Mouse (Mus musculus) forebrain, embryonic 15.5 days (tissue): ENCODE data around the gene Timd2. TPM values are rescaled to one million over a fixed set of nuclear protein-coding genes. Genes with fewer than 3 reads are reported as not detected.
A peak's percentile ranks its signal among the peaks of the same experiment; 100 is the strongest.
"Not testable (repeated sequence)": the region's sequence is repeated elsewhere in the genome, so short reads cannot be mapped to it uniquely, and the experiment has no call there.

Experiments
- ATAC-seq: fragments of 200-750 bp; cut with Nextera tagmentation; replicated peaks from 2 replicates; pipeline ENCODE4 v1.8.0; 2017; ENCODE audit warnings: mild to moderate bottlenecking, moderate TSS enrichment, moderate library complexity
- H3K27ac ChIP-seq: fragments of 300-500 bp; sonication (generic); replicated peaks from 2 replicates; pipeline ENCODE4 v1.5.1; 2015; ENCODE audit warnings: mild to moderate bottlenecking, inconsistent platforms
- H3K27me3 ChIP-seq: fragments of 300-500 bp; sonication (generic); 2 replicates; pipeline ENCODE4 v1.6.1; 2015; ENCODE audit warnings: inconsistent platforms
- H3K36me3 ChIP-seq: fragments of 300-500 bp; sonication (generic); 2 replicates; pipeline ENCODE4 v1.6.1; 2015; ENCODE audit warnings: mild to moderate bottlenecking, inconsistent platforms
- H3K4me1 ChIP-seq: fragments of 300-500 bp; sonication (generic); 2 replicates; pipeline ENCODE4 v1.6.1; 2015; ENCODE audit warnings: inconsistent platforms
- H3K4me2 ChIP-seq: fragments of 300-500 bp; sonication (generic); replicated peaks from 2 replicates; pipeline ENCODE4 v1.6.1; 2015; ENCODE audit warnings: mild to moderate bottlenecking, inconsistent platforms
- H3K4me3 ChIP-seq: fragments of 300-500 bp; sonication (generic); 2 replicates; pipeline ENCODE4 v1.5.1; 2015; ENCODE audit warnings: mild to moderate bottlenecking, inconsistent platforms
- H3K9ac ChIP-seq: fragments of 300-500 bp; sonication (generic); replicated peaks from 2 replicates; pipeline ENCODE4 v1.6.1; 2015; ENCODE audit warnings: mild to moderate bottlenecking, inconsistent platforms
- H3K9me3 ChIP-seq: fragments of 300-500 bp; sonication (generic); 2 replicates; pipeline ENCODE4 v1.6.1; 2016; ENCODE audit warnings: inconsistent platforms
- WGBS: fragments of 180-500 bp; shearing (Covaris S2); methylation state at CpG from one replicate; pipeline ENCODE4 v1.1.7; 2015; ENCODE audit warnings: mixed read lengths; 5-methylcytosine and 5-hydroxymethylcytosine counted together
- polyA plus RNA-seq: library from polyadenylated mRNA; unstranded; fragments of >200 nt; fragmentation: Nextera tagmentation; extraction: Ambion mirVana; gene quantifications from 2 replicates; pipeline ENCODE4 v1.2.1, GENCODE M21; 2015

The Timd2 gene
- polyA plus RNA-seq, 1 experiment from 2014 or later = not detected

DNA sequence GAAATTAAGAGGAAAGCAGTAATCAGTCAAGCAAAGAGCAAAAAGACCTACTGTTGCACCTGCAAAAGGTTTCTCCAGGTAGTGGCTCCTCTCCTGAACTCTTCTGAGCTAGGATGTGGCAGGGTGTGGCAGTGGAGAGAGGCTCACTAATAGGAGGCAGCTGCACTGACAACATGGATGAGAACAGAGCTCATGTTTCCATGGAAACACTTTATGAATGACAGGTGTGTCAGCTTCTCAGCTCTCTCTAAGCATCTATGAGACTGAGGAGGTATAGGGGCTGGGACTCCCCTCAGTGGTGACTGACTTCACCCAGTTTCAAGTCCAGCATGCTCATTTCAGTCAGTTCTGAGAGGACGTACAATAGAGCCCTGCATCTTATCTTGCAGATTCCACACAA is 62.0 kb downstream of the Timd2 start:
- Histone ChIP-seq H3K36me3 (no peaks in the 10 kb centered on the region), H3K4me1 (no peaks in the 10 kb centered on the region), H3K9me3 (no peaks in the 10 kb centered on the region), H3K27me3 (no peaks in the 10 kb centered on the region), H3K4me3 (no peak overlapping the region), H3K27ac (no peak overlapping the region), H3K4me2 (no peak overlapping the region), H3K9ac (no peak overlapping the region)
- 0 out of 2 replicates have a peak, but pooled peaks have one; percentile 35 for ATAC-seq
- WGBS = 83% methylated on average over 1 of the region's 1 CpGs

DNA sequence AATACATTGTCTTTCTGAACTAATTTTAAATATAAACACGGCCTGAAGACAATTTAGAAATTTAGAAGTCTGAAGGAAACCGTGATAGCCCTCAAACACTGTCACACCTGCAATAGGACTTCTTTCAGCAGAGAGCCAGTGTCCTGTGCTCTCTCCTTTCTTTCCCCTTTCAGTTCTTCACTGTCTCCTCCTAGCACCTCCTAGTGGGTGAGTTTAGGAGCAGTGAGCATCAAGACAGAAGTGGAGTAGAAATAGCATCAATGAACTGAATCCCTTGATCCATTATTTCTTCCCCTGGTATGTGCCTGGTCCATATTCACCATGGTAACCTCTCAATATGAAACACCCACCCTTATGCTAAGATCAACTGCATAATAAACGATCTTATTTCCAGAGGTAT is 70.3 kb downstream of the Timd2 start:
- Histone ChIP-seq H3K36me3 (no peaks in the 10 kb centered on the region), H3K4me2 (no peak overlapping the region), H3K9me3 (no peaks in the 10 kb centered on the region), H3K4me3 (no peak overlapping the region), H3K9ac (no peak overlapping the region), H3K27me3 (no peaks in the 10 kb centered on the region), H3K4me1 (no peaks in the 10 kb centered on the region), H3K27ac (no peak overlapping the region)
- WGBS = 86% methylated on average over 3 of the region's 3 CpGs
- ATAC-seq = no peak

GRCm38 (mm10) chr11:46635516-46635915 is 71.3 kb downstream of the Timd2 start:
- not testable (repeated sequence) for H3K36me3 ChIP-seq, H3K4me3 ChIP-seq, H3K4me1 ChIP-seq, H3K9me3 ChIP-seq, ATAC-seq, H3K4me2 ChIP-seq, H3K27me3 ChIP-seq, H3K9ac ChIP-seq, H3K27ac ChIP-seq
- WGBS = 91% methylated on average over 4 of the region's 4 CpGs

DNA sequence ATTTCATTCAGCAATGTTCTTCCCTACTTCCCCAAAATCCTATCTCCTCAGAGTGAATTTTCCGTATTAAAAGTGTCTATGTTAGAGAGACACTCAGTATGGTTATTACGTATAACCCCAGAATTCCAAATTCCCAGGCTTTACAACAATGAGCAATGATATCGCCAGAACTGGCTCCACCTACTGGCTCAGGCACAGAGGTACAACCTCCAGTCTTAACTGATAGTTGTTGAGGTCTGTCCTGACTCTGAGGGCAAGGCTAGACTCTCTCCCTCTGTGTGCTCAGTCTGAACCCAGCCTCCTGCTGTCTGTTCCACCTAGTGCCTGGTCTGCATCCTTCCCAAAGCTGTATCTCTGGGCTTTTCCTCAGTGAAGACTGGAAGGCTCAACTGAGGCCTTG is 75.2 kb downstream of the Timd2 start:
- H3K36me3 ChIP-seq = no peaks in the 10 kb centered on the region
- ATAC-seq = peak; percentile 58; the same call in 1 of the 2 replicates
- no peaks in the 10 kb centered on the region for H3K4me1 ChIP-seq
- no peak overlapping the region for H3K9ac ChIP-seq
- no peak overlapping the region for H3K4me2 ChIP-seq
- no peaks in the 10 kb centered on the region for H3K27me3 ChIP-seq
- no peaks in the 10 kb centered on the region for H3K9me3 ChIP-seq
- WGBS = 31% methylated on average over 3 of the region's 3 CpGs
- no peak overlapping the region for H3K27ac ChIP-seq
- no peak overlapping the region for H3K4me3 ChIP-seq

DNA sequence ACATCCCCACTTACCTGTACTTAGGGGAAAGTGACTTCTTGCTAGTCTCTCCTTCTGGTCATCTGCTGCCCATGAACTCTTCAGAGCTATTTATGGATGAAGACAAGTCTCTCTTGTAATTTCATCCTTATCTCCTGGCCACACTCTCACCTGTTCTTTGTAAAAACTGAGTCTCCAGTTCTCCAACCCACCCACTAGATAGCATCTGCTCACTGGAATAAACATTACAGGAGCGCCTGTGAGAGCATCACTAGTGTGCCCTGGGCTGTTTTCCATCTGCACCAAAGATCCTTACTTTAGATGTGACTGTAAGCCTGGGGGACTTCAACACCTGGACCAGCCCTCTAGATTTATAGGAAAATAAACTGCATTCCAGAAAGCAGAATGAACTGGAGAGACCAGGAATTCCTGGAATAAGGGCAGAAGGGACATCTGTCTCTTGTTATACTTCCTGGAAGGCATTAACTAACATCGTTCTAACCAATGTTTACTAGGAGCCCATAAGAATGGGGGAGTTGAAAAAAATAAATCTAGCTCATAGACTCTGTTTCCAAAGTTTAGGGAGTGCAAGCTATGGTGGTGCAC is 77.6 kb downstream of the Timd2 start, which contains the start of gene Dppa1:
Gene Dppa1, minus strand, starts transcription at position 51 of the 585 bp plus-strand sequence.
- Histone ChIP-seq H3K9ac (no peak within 1 kb of the TSS), H3K4me3 (no peak within 1 kb of the TSS), H3K9me3 (no peaks in the 10 kb centered on the region), H3K4me1 (no peaks in the 10 kb centered on the region), H3K27ac (no peak within 1 kb of the TSS), H3K27me3 (no peaks in the 10 kb centered on the region), H3K4me2 (no peak within 1 kb of the TSS), H3K36me3 (no peaks in the 10 kb centered on the region)
- ATAC-seq = no peak
- 91% methylated on average over 2 of the region's 2 CpGs for WGBS

- H3K27ac ChIP-seq = no peak overlapping the region
- WGBS = 70% methylated on average over 7 of the region's 7 CpGs
- H3K27me3 ChIP-seq = no peaks in the 10 kb centered on the region
- no peak overlapping the region for H3K4me2 ChIP-seq
- no peaks in the 10 kb centered on the region for H3K9me3 ChIP-seq
- no peak overlapping the region for H3K9ac ChIP-seq
- no peaks in the 10 kb centered on the region for H3K36me3 ChIP-seq
- H3K4me1 ChIP-seq = no peaks in the 10 kb centered on the region
- ATAC-seq = no peak
- H3K4me3 ChIP-seq = no peak overlapping the region
Observed at GRCm38 (mm10) chr11:46620414-46621168, 86.3 kb downstream of the Timd2 start.

GRCm38 (mm10) chr11:46619929-46620328 is 86.9 kb downstream of the Timd2 start:
- H3K9me3 ChIP-seq = no peaks in the 10 kb centered on the region
- H3K27ac ChIP-seq = no peak overlapping the region
- no peaks in the 10 kb centered on the region for H3K36me3 ChIP-seq
- H3K27me3 ChIP-seq = no peaks in the 10 kb centered on the region
- 77% methylated on average over 1 of the region's 1 CpGs for WGBS
- peak; percentile 55; the same call in 1 of the 2 replicates for ATAC-seq
- no peak overlapping the region for H3K9ac ChIP-seq
- no peaks in the 10 kb centered on the region for H3K4me1 ChIP-seq
- no peak overlapping the region for H3K4me3 ChIP-seq
- no peak overlapping the region for H3K4me2 ChIP-seq

Other genes with a start within 250 kb of the Timd2 start
- gene Gm12169, start 182.8 kb downstream of the Timd2 start, polyA plus RNA-seq = not detected in 2 replicates
- gene BC053393, start 135.5 kb downstream of the Timd2 start, polyA plus RNA-seq = not detected in 2 replicates
- not detected in 2 replicates for gene Dppa1, start 77.8 kb downstream of the Timd2 start, polyA plus RNA-seq
- gene Havcr1, start 28.0 kb upstream of the Timd2 start, polyA plus RNA-seq = not detected in 2 replicates
- gene Timd4, start 103.7 kb upstream of the Timd2 start, polyA plus RNA-seq = not detected in 2 replicates